Mouse (Mus musculus) heart, embryonic 15.5 days (tissue): ENCODE data around the gene Gtf2ird1. TPM values are rescaled to one million over a fixed set of nuclear protein-coding genes. Genes with fewer than 3 reads are reported as not detected.
"Not testable (repeated sequence)": the region's sequence is repeated elsewhere in the genome, so short reads cannot be mapped to it uniquely, and the experiment has no call there.

Experiments used
- ATAC-seq: fragments of 200-750 bp; cut with Nextera tagmentation; replicated peaks from 2 replicates; pipeline ENCODE4 v1.8.0; 2017; ENCODE audit warnings: low read depth, moderate TSS enrichment; ENCODE audit not compliant: insufficient number of reproducible peaks, insufficient read depth, low FRiP score
- H3K27ac ChIP-seq: fragments of 300-500 bp; sonication (generic); 2 replicates; pipeline ENCODE4 v1.5.1; 2015; ENCODE audit warnings: mild to moderate bottlenecking, inconsistent platforms
- H3K27me3 ChIP-seq: fragments of 300-500 bp; sonication (generic); 2 replicates; pipeline ENCODE4 v1.6.1; 2015; ENCODE audit warnings: inconsistent platforms
- H3K36me3 ChIP-seq: fragments of 300-500 bp; sonication (generic); 2 replicates; pipeline ENCODE4 v1.6.1; 2015; ENCODE audit warnings: mild to moderate bottlenecking, inconsistent platforms
- H3K4me1 ChIP-seq: fragments of 300-500 bp; sonication (generic); replicated peaks from 2 replicates; pipeline ENCODE4 v1.6.1; 2015; ENCODE audit warnings: inconsistent platforms
- H3K4me2 ChIP-seq: fragments of 300-500 bp; sonication (generic); 2 replicates; pipeline ENCODE4 v1.6.1; 2015; ENCODE audit warnings: inconsistent platforms, mild to moderate bottlenecking, moderate library complexity
- H3K4me3 ChIP-seq: fragments of 300-500 bp; sonication (generic); 2 replicates; pipeline ENCODE4 v1.5.1; 2015; ENCODE audit warnings: mild to moderate bottlenecking, inconsistent platforms
- H3K9ac ChIP-seq: fragments of 300-500 bp; sonication (generic); 2 replicates; pipeline ENCODE4 v1.6.1; 2015; ENCODE audit warnings: mild to moderate bottlenecking, inconsistent platforms
- H3K9me3 ChIP-seq: fragments of 300-500 bp; sonication (generic); replicated peaks from 2 replicates; pipeline ENCODE4 v1.6.1; 2016; ENCODE audit warnings: inconsistent platforms
- WGBS: fragments of 180-500 bp; shearing (Covaris S2); methylation state at CpG from one replicate; pipeline ENCODE4 v1.1.7; 2015; ENCODE audit warnings: mixed read lengths; 5-methylcytosine and 5-hydroxymethylcytosine counted together
- polyA plus RNA-seq: library from polyadenylated mRNA; unstranded; fragments of >200 nt; fragmentation: Nextera tagmentation; extraction: Ambion mirVana; gene quantifications from 2 replicates; pipeline ENCODE4 v1.2.1, GENCODE M21; 2015

Gtf2ird1 gene
- polyA plus RNA-seq, 1 experiment from 2014 or later: 47.3 TPM

DNA sequence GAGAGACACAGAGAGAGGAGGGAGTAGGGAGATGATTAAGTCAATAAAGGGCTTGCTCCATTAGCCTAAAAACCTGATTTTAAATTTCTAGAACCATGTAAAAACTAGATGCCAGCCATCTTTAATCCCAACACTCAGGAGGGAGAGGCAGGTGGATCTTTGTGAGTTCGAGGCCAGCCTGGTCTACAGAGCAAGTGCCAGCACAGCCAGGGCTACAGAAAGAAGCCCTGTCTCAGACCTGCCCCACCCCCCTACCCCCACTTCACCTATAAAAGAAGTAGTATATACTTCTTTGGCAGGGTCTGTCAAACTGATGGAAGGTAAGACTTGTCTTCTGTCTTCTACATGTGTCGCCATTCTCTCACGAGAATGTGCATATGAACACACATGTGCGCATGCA lies 4.0 kb upstream of the Gtf2ird1 start:
- Histone ChIP-seq H3K9me3 (no peaks in the 10 kb centered on the region), H3K9ac (no peak overlapping the region), H3K36me3 (no peaks in the 10 kb centered on the region), H3K4me3 (no peak overlapping the region), H3K4me1 (peaks cover 3% of the 10 kb centered on the region; the same call in 1 of the 2 replicates), H3K27ac (no peak overlapping the region), H3K4me2 (no peak overlapping the region), H3K27me3 (no peaks in the 10 kb centered on the region)
- 88% methylated on average over 4 of the region's 4 CpGs for WGBS
- no peak for ATAC-seq

- 84% methylated on average over 7 of the region's 7 CpGs for WGBS
- no peak for ATAC-seq
- no peak overlapping the region for H3K9ac ChIP-seq
- H3K4me2 ChIP-seq: no peak overlapping the region
- H3K9me3 ChIP-seq: no peaks in the 10 kb centered on the region
- no peaks in the 10 kb centered on the region for H3K36me3 ChIP-seq
- no peaks in the 10 kb centered on the region for H3K27me3 ChIP-seq
- peaks cover 17% of the 10 kb centered on the region for H3K4me1 ChIP-seq
- H3K27ac ChIP-seq: no peak overlapping the region
- H3K4me3 ChIP-seq: no peak overlapping the region
These were observed 2.6 kb upstream of the Gtf2ird1 start for GRCm38 (mm10) chr5:134459096-134459495.

DNA sequence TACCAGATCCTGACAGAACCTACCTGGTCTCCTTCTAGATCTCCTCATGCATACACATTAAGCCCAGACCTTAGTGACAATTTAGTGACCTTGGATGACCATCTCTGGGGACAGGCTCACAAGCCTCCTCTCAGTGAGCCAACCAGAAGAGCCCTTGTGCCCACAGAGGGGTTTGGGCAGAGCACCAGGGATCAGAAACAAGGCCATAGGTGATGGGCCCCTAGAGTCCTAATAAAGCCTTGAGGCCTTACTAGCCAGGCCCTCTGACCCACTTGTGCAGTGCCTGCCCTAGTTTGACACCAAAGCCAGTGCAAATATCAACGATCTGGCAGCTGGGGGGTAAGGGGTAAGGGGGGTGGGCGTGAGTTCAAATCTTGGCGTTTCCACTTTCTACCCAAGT lies 1.9 kb upstream of the Gtf2ird1 start:
- no peaks in the 10 kb centered on the region for H3K9me3 ChIP-seq
- no peak for ATAC-seq
- H3K4me3 ChIP-seq: no peak overlapping the region
- WGBS: 91% methylated on average over 3 of the region's 3 CpGs
- no peak overlapping the region for H3K27ac ChIP-seq
- no peak overlapping the region for H3K9ac ChIP-seq
- H3K4me2 ChIP-seq: no peak overlapping the region
- no peaks in the 10 kb centered on the region for H3K36me3 ChIP-seq
- H3K4me1 ChIP-seq: peaks cover 23% of the 10 kb centered on the region
- H3K27me3 ChIP-seq: no peaks in the 10 kb centered on the region

DNA sequence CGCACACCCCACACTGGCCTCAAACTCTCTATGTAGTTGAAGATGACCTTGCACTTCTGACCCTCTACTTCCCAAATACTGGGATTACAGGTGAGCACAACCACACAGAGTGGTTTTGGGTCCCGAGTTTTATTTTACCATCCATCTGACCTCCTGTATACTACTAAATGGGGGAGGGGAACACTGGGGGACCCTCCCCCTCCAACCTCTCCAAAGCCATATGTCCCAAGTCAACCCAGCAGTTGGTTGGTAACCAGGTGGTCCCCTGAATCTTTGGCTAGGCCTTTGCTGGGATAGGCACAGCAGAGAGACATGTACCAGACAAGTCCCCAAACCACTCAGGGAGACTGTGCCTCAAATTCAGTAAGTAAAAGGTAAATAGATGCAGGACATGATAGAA lies 855 bp upstream of the Gtf2ird1 start:
- H3K4me1 ChIP-seq: peaks cover 27% of the 10 kb centered on the region
- no peak overlapping the region for H3K4me2 ChIP-seq
- H3K9ac ChIP-seq: no peak overlapping the region
- H3K27me3 ChIP-seq: no peaks in the 10 kb centered on the region
- ATAC-seq: no peak
- H3K4me3 ChIP-seq: no peak overlapping the region
- WGBS: 82% methylated on average over 2 of the region's 2 CpGs
- H3K9me3 ChIP-seq: no peaks in the 10 kb centered on the region
- H3K27ac ChIP-seq: 0 out of 2 replicates have a peak overlapping the region, but pooled peaks have one; percentile 90
- H3K36me3 ChIP-seq: peaks cover 1% of the 10 kb centered on the region

- peak; percentile 64 for ATAC-seq
- H3K27ac ChIP-seq: peak overlapping the region; percentile 90
- under 1% methylated on average over 17 of the region's 17 CpGs for WGBS
These were observed 547 bp downstream of the Gtf2ird1 start for GRCm38 (mm10) chr5:134455914-134456423.

DNA sequence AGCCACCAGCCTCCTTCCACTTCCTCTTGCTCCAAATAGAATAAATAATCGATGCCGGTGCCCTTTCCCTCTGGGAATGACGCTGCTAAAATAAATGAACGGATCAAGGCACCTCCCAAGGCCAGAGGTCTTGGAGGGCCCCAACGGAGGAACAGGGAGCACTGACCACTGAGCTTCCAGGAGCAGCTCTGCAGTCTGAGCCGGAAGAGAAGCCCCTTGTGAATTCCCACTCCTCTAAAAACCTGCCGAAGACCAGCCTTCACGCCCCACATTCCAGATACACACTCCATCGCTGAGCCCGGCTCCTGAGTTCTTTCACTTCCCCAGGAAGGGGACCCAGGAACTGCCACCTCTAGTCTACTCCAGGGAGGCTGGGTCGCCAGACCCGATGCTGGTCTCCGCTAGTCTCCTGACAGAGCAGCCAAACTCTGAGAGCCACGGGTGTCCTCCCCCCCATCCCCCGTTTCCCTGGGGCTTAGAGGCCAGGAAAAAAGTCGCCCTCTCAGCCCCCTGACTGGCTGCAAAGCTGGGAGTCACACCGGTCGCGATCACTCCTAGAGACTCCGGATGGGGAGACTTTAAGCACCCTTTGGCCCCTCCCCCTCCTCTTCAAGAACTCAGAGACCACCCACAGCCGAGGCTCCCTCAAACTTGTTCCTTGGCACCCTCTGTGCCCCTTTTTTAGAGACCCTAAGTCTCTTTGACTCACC lies 1.2 kb downstream of the Gtf2ird1 start:
- Histone ChIP-seq H3K27me3 (no peaks in the 10 kb centered on the region), H3K4me2 (peak overlapping the region; percentile 83), H3K27ac (peak overlapping the region; percentile 90), H3K4me3 (peak overlapping the region; percentile 85), H3K9ac (peak overlapping the region; percentile 82), H3K9me3 (no peaks in the 10 kb centered on the region), H3K36me3 (peaks cover 10% of the 10 kb centered on the region), H3K4me1 (peaks cover 27% of the 10 kb centered on the region)
- no peak for ATAC-seq
- 2% methylated on average over 21 of the region's 21 CpGs for WGBS

More at GRCm38 (mm10) chr5:134455914-134456423, 547 bp downstream of the Gtf2ird1 start:
- Histone ChIP-seq H3K4me2 (peak overlapping the region; percentile 83), H3K27me3 (no peaks in the 10 kb centered on the region), H3K9ac (peak overlapping the region; percentile 82), H3K9me3 (no peaks in the 10 kb centered on the region), H3K4me3 (peak overlapping the region; percentile 85), H3K36me3 (peaks cover 10% of the 10 kb centered on the region), H3K4me1 (peaks cover 27% of the 10 kb centered on the region)

- Histone ChIP-seq H3K36me3 (peaks cover 10% of the 10 kb centered on the region), H3K27ac (peak overlapping the region; percentile 90; the same call in 1 of the 2 replicates), H3K4me1 (peaks cover 27% of the 10 kb centered on the region), H3K4me3 (peak overlapping the region; percentile 85), H3K9me3 (no peaks in the 10 kb centered on the region), H3K27me3 (no peaks in the 10 kb centered on the region), H3K4me2 (peak overlapping the region; percentile 83), H3K9ac (peak overlapping the region; percentile 82; the same call in 1 of the 2 replicates)
- no peak for ATAC-seq
- 34% methylated on average over 9 of the region's 9 CpGs for WGBS
These were observed 2.1 kb downstream of the Gtf2ird1 start for GRCm38 (mm10) chr5:134454421-134454820.

DNA sequence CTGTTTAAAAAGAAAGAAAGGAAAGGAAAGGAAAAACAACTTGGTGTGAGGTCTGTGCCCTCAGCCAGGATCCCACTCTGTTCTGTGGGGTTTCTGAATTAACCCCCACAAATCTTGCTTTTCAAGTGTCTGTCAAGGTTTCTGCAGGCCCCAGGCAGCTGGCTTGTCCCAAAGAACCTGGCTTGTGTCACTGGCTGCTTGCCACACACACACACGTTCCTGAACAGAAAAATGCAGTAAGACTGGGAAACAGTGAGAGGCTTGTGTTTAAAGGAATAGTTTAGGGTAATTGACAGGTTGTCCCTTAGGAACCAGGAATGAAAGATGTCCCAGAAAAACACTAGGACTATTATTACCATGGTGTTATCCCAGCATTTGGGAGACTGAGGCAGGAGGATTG lies 2.9 kb downstream of the Gtf2ird1 start:
- Histone ChIP-seq H3K4me3 (no peak overlapping the region), H3K9me3 (no peaks in the 10 kb centered on the region), H3K27ac (0 out of 2 replicates have a peak overlapping the region, but pooled peaks have one; percentile 7), H3K36me3 (peaks cover 10% of the 10 kb centered on the region), H3K27me3 (no peaks in the 10 kb centered on the region), H3K4me1 (peaks cover 27% of the 10 kb centered on the region), H3K9ac (0 out of 2 replicates have a peak overlapping the region, but pooled peaks have one; percentile 0), H3K4me2 (no peak overlapping the region)
- WGBS: 12% methylated on average over 1 of the region's 1 CpGs
- no peak for ATAC-seq

- H3K4me3 ChIP-seq, H3K27ac ChIP-seq, H3K9ac ChIP-seq, H3K9me3 ChIP-seq, H3K27me3 ChIP-seq, ATAC-seq, H3K36me3 ChIP-seq, H3K4me2 ChIP-seq: not testable (repeated sequence)
- WGBS: 90% methylated on average over 4 of the region's 4 CpGs
- peaks cover 24% of the 10 kb centered on the region for H3K4me1 ChIP-seq
These were observed 9.8 kb downstream of the Gtf2ird1 start for GRCm38 (mm10) chr5:134446755-134447154.

- no peak overlapping the region for H3K4me3 ChIP-seq
- no peak overlapping the region for H3K9ac ChIP-seq
- no peaks in the 10 kb centered on the region for H3K27me3 ChIP-seq
- no peaks in the 10 kb centered on the region for H3K9me3 ChIP-seq
- H3K27ac ChIP-seq: peak overlapping the region; percentile 72
- 17% methylated on average over 10 of the region's 10 CpGs for WGBS
- peaks cover 4% of the 10 kb centered on the region; the same call in 1 of the 2 replicates for H3K36me3 ChIP-seq
- peak overlapping the region; percentile 2; the same call in 1 of the 2 replicates for H3K4me2 ChIP-seq
- peaks cover 33% of the 10 kb centered on the region for H3K4me1 ChIP-seq
- no peak for ATAC-seq
These were observed 10.6 kb downstream of the Gtf2ird1 start for GRCm38 (mm10) chr5:134445895-134446294.

- 0 out of 2 replicates have a peak, but pooled peaks have one; percentile 4 for ATAC-seq
- H3K9me3 ChIP-seq: no peaks in the 10 kb centered on the region
- H3K4me2 ChIP-seq: peak overlapping the region; percentile 2; the same call in 1 of the 2 replicates
- H3K9ac ChIP-seq: no peak overlapping the region
- H3K36me3 ChIP-seq: peaks cover 4% of the 10 kb centered on the region; the same call in 1 of the 2 replicates
- H3K27ac ChIP-seq: peak overlapping the region; percentile 72
- H3K27me3 ChIP-seq: no peaks in the 10 kb centered on the region
- H3K4me1 ChIP-seq: peaks cover 39% of the 10 kb centered on the region
- WGBS: 29% methylated on average over 10 of the region's 10 CpGs
- no peak overlapping the region for H3K4me3 ChIP-seq
These were observed 11.2 kb downstream of the Gtf2ird1 start for GRCm38 (mm10) chr5:134445208-134445831.
